Mouse (Mus musculus) ES-E14 (cell line): ENCODE results near the gene Pcgf3.

Source experiments
- MAFK ChIP-seq: IDR thresholded peaks from 2 replicates; pipeline ENCODE4 v1.6.1; 2014; ENCODE audit warnings: mild to moderate bottlenecking, low read depth, low read length, inconsistent platforms; ENCODE audit not compliant: insufficient read depth
- ZNF384 ChIP-seq: IDR thresholded peaks from 2 replicates; pipeline ENCODE4 v1.6.1; 2012; ENCODE audit warnings: low read depth, low read length, inconsistent platforms

DNA sequence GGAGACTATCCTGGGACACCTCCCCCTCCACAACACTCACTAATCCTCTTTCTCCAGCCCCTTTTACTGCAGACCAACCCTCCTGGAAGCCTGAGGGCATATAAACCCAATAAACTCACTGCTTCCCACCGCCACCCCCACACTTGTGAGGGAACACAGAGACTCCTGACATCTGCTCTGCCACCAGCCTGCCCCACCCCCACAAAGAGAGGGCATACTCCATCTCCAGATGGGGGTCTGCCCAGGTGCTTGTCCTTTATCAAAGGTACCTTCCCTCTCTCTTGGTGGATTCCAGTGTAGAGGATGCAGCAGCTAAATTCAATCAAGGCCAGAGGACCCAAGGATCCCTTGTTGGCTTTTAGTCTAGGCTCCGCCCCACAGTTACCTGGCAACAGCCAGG lies 60.0 kb downstream of the Pcgf3 start:
- TF ChIP-seq ZNF384 (no peak), MAFK (no peak)
